Mouse (Mus musculus) neural tube, embryonic 11.5 days (tissue): ENCODE measurements around the gene Drd3. TPM values are rescaled to one million over a fixed set of nuclear protein-coding genes. Genes with fewer than 3 reads are reported as not detected.

ENCODE experiments used
- ATAC-seq: fragments of 200-750 bp; cut with Nextera tagmentation; 2 replicates; pipeline ENCODE4 v1.8.0; 2017; ENCODE audit warnings: moderate number of reproducible peaks, mild to moderate bottlenecking, moderate TSS enrichment, moderate library complexity; ENCODE audit not compliant: insufficient read depth, low FRiP score, low TSS enrichment
- DNase-seq: peaks from one replicate; pipeline ENCODE4 v3.0.0-alpha.2; 2015; ENCODE audit warnings: low spot score
- H3K27ac ChIP-seq: fragments of 300-500 bp; sonication (generic); 2 replicates; pipeline ENCODE4 v1.5.1; 2014; ENCODE audit warnings: low read depth, mild to moderate bottlenecking, low read length
- H3K27me3 ChIP-seq: fragments of 300-500 bp; sonication (generic); 2 replicates; pipeline ENCODE4 v1.6.1; 2014; ENCODE audit warnings: mild to moderate bottlenecking, low read length, mixed read lengths; ENCODE audit not compliant: control insufficient read depth, insufficient read depth
- H3K36me3 ChIP-seq: fragments of 300-500 bp; sonication (generic); 2 replicates; pipeline ENCODE4 v1.6.1; 2014; ENCODE audit warnings: mild to moderate bottlenecking, low read length, moderate library complexity, mixed read lengths; ENCODE audit not compliant: control insufficient read depth, insufficient read depth
- H3K4me1 ChIP-seq: fragments of 300-500 bp; sonication (generic); 2 replicates; pipeline ENCODE4 v1.6.1; 2014; ENCODE audit warnings: low read length, mixed read lengths; ENCODE audit not compliant: control insufficient read depth, insufficient read depth
- H3K4me2 ChIP-seq: fragments of 300-500 bp; sonication (generic); 2 replicates; pipeline ENCODE4 v1.6.1; 2014; ENCODE audit warnings: low read depth, mild to moderate bottlenecking, moderate library complexity
- H3K4me3 ChIP-seq: fragments of 300-500 bp; sonication (generic); 2 replicates; pipeline ENCODE4 v1.5.1; 2014; ENCODE audit warnings: low read depth, low read length
- H3K9ac ChIP-seq: fragments of 300-500 bp; sonication (generic); 2 replicates; pipeline ENCODE4 v1.6.1; 2014; ENCODE audit warnings: mild to moderate bottlenecking, low read length
- H3K9me3 ChIP-seq: fragments of 300-500 bp; sonication (generic); 2 replicates; pipeline ENCODE4 v1.6.1; 2016; ENCODE audit warnings: low read length; ENCODE audit not compliant: control insufficient read depth
- WGBS: fragments of 180-500 bp; shearing (Covaris S2); extraction: QIAGEN DNeasy Blood & Tissue Kit; methylation state at CpG from one replicate; pipeline ENCODE4 v1.1.7; 2014; 5-methylcytosine and 5-hydroxymethylcytosine counted together
- microRNA-seq: library from miRNA; unstranded; fragments of <30 nt; microRNA quantifications from one replicate; pipeline ENCODE4, GENCODE M21; 2016
- polyA plus RNA-seq: library from polyadenylated mRNA; unstranded; fragments of >200 nt; fragmentation: Nextera tagmentation; extraction: Ambion mirVana; gene quantifications from 2 replicates; pipeline ENCODE4 v1.2.1, GENCODE M21; 2014

Drd3 gene
- polyA plus RNA-seq, 1 experiment from 2014 or later = not detected

DNA sequence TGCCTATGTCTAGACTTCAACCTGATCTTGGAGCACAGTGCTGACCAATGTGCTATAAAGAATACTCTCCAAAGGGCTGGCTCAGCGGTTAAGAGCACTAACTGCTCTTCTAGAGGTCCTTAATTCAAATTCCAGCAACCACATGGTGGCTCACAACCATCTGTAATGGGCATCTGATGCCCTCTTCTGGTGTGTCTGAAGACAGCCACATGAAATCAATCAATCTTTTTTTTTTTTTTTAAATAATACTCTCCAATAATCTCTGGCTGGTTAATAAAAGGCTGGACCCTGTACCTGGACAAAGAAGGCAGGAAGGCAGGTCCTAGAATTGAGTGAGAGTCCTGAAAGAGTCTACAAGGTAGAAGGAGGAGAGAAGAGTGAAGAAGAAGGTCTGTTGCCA is 96.0 kb downstream of the Drd3 start:
- Histone ChIP-seq H3K36me3 (no peaks in the 10 kb centered on the region), H3K4me3 (no peak overlapping the region), H3K9ac (no peak overlapping the region), H3K4me1 (no peaks in the 10 kb centered on the region), H3K27ac (no peak overlapping the region), H3K27me3 (no peaks in the 10 kb centered on the region), H3K4me2 (no peak overlapping the region), H3K9me3 (no peaks in the 10 kb centered on the region)
- DNase-seq (no peak), ATAC-seq (no peak)
- WGBS = 68% methylated on average over 1 of the region's 1 CpGs

DNA sequence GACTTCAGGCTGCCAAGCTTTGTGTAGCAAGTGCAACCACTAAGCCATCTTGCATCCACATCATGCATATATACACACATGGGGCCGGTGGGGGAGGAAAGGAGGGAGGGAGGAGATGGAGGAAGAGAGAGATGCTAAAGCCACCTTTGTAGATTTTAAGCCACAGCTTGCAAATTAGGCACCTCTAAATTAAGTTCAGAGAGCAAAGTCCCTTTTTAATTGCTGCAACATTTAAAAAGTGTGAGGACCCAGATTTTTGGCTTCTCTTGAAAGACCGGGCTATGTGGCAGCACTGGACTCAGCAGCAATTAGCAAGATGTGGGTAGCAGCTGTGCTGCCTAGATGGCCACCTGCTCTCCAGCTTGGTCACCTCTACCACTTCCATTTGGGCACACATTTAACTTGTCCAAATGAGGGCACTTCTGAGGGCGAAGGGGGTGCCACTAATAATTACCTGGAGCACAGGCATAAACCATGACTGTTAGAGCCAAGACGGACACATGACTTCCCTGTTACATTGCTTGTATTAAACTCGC is 105.2 kb downstream of the Drd3 start:
- WGBS = 92% methylated on average over 5 of the region's 5 CpGs
- no peaks in the 10 kb centered on the region for H3K4me1 ChIP-seq

DNA sequence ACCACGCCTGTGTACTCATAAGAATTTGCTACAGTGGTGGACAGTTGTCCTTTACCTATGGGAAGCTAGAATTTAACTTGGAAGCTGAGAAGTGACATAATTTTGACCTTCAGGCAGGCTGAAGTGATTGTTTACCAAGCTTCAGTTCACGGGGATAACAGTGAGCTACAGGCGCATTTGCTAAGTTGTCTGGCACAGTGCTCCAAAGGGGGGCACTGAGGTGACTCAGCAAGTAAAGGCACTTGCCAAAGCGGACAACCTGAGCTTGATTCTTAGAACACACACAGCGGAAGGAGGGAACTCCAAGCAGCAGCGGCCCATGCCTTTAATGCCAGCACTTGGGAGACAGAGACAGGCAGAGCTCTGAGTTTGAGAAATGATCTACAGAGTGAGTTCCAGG is 106.8 kb downstream of the Drd3 start:
- no peaks in the 10 kb centered on the region for H3K4me1 ChIP-seq
- H3K27ac ChIP-seq = no peak overlapping the region
- ATAC-seq = no peak
- no peak overlapping the region for H3K4me3 ChIP-seq
- DNase-seq = no peak
- WGBS = 80% methylated on average over 6 of the region's 6 CpGs
- no peaks in the 10 kb centered on the region for H3K27me3 ChIP-seq
- H3K9ac ChIP-seq = no peak overlapping the region
- H3K4me2 ChIP-seq = no peak overlapping the region
- H3K36me3 ChIP-seq = peaks cover 8% of the 10 kb centered on the region
- no peaks in the 10 kb centered on the region for H3K9me3 ChIP-seq

More for the DNA sequence above, 105.2 kb downstream of the Drd3 start:
- ATAC-seq = no peak
- Histone ChIP-seq H3K4me3 (no peak overlapping the region), H3K27me3 (no peaks in the 10 kb centered on the region), H3K9me3 (no peaks in the 10 kb centered on the region), H3K36me3 (peaks cover 8% of the 10 kb centered on the region), H3K27ac (no peak overlapping the region), H3K9ac (no peak overlapping the region), H3K4me2 (no peak overlapping the region)
- DNase-seq = no peak

DNA sequence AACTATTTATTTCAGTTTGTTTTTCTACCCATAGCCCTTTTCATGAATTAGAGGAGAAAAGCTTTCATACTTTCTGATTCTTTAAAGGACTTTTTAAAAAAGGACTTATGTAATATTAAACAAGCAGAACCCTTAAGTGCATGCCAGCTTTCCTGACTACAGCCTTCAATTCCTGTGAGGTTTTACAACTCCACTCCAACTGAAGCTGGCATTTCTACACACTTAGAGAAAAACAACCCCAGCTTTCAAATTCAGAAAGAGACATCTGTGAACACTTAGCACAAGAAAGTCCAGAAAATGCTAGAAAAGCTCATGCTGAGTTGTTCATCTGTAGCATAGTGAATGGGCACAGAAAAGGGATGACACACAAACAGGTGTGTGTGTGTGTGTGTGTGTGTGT is 116.0 kb downstream of the Drd3 start:
- H3K4me2 ChIP-seq = no peak overlapping the region
- no peaks in the 10 kb centered on the region for H3K9me3 ChIP-seq
- H3K27ac ChIP-seq = no peak overlapping the region
- peaks cover 2% of the 10 kb centered on the region; the same call in 1 of the 2 replicates for H3K36me3 ChIP-seq
- no peak overlapping the region for H3K4me3 ChIP-seq
- no peaks in the 10 kb centered on the region for H3K27me3 ChIP-seq
- H3K9ac ChIP-seq = no peak overlapping the region
- ATAC-seq = no peak
- no peaks in the 10 kb centered on the region for H3K4me1 ChIP-seq
- DNase-seq = no peak

DNA sequence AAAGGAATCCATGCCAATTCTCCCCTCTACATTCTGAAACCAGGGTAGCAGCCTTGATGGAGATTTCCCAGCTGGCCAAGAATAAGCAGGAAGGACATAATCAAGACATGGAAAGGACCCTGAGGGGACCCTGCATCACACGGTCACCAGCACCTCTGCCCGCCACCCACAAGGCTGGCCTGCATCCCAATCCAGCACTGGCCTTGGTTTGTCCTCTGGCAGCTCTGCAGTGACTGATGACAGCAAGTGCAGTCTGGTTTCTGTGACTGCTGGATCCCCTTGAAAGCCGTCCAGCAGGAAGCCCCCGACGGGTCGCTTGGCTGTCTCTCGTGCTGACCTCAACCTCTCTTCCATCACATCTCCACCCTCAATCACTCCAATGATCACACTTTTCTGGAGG is 117.6 kb downstream of the Drd3 start:
- WGBS = 95% methylated on average over 7 of the region's 7 CpGs
- ATAC-seq = no peak
- H3K36me3 ChIP-seq = peaks cover 2% of the 10 kb centered on the region; the same call in 1 of the 2 replicates

More for the DNA sequence above, 117.6 kb downstream of the Drd3 start:
- H3K27ac ChIP-seq = no peak overlapping the region
- H3K27me3 ChIP-seq = no peaks in the 10 kb centered on the region
- no peak for DNase-seq
- no peaks in the 10 kb centered on the region for H3K9me3 ChIP-seq
- no peaks in the 10 kb centered on the region for H3K4me1 ChIP-seq
- H3K4me2 ChIP-seq = no peak overlapping the region
- no peak overlapping the region for H3K9ac ChIP-seq
- H3K4me3 ChIP-seq = no peak overlapping the region

Small RNA genes lying within 50 kb of the gene (microRNA-seq; reads per million reads assigned to microRNA genes)
- gene Gm25996 = not detected

Other genes with a start within 250 kb of the Drd3 start
- gene Tigit, start 89.9 kb upstream of the Drd3 start, polyA plus RNA-seq = not detected in 2 replicates
- gene Ccdc191, start 135.8 kb downstream of the Drd3 start, polyA plus RNA-seq = 11.3 and 11.8 TPM in 2 replicates
- 40.3 and 41.5 TPM in 2 replicates for gene Qtrt2, start 172.8 kb downstream of the Drd3 start, polyA plus RNA-seq
- 0.23 and 0.31 TPM in 2 replicates for gene Zdhhc23, start 225.8 kb downstream of the Drd3 start, polyA plus RNA-seq